Mouse (Mus musculus): ENCODE data around the gene Gpc6. TPM values are rescaled to one million over a fixed set of nuclear protein-coding genes. Genes with fewer than 3 reads are reported as not detected.

Gpc6 gene
- polyA plus RNA-seq, 1 experiment from 2014 or later, result 14.5 TPM

DNA sequence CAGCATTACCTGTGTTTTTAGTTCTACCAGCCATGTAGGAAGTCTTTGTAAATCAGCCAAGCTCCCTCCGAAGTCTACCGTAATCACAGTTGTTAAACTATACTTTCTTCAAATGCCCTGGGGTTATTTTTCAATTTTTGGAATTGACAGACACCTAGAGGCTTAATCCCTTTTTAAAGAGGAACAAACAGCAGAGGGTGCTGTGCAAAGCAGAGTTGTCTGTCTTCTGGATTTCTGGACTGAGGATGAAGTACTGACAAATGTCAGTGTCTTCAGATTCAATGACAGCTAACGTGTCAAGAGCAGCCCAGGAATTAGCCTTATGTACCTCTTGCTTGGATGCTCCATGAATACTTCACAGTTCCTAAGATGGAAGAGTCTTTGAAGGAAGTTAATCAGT is 62.2 kb downstream of the Gpc6 start:
- no peaks in the 10 kb centered on the region for H3K27me3 ChIP-seq (ENCODE audit: control insufficient read depth, insufficient read depth, low read length)
- no peaks in the 10 kb centered on the region for H3K36me3 ChIP-seq (ENCODE audit: control insufficient read depth, insufficient read depth, low read length)
- H3K4me3 ChIP-seq (ENCODE audit: control insufficient read depth in 1 of 2, insufficient read depth in 1 of 2, low read depth in 1 of 2, low read length in 2 of 2), result no peak overlapping the region
- H3K9ac ChIP-seq (ENCODE audit: low read length), result no peak overlapping the region
- H3K4me1 ChIP-seq (ENCODE audit: control insufficient read depth in 2 of 2, insufficient read depth in 2 of 2, low read length in 2 of 2), result no peaks in the 10 kb centered on the region
- no peaks in the 10 kb centered on the region for H3K9me3 ChIP-seq (ENCODE audit: control insufficient read depth, low read length)
- H3K27ac ChIP-seq (replicated peaks in 1 of 2; ENCODE audit: control insufficient read depth in 1 of 2, insufficient read depth in 1 of 2, low read depth in 2 of 2, low read length in 2 of 2), result no peak overlapping the region
- H3K4me2 ChIP-seq (ENCODE audit: low read length), result no peak overlapping the region
- no peak for ATAC-seq (ENCODE audit: insufficient number of reproducible peaks, insufficient read depth, low FRiP score, low read depth)
- WGBS, result 78% methylated on average over 3 of the region's 3 CpGs

- no peak for ATAC-seq (ENCODE audit: insufficient number of reproducible peaks, insufficient read depth, low FRiP score, low read depth)
Measured at GRCm38 (mm10) chr14:117000376-117000775, 75.3 kb downstream of the Gpc6 start.

DNA sequence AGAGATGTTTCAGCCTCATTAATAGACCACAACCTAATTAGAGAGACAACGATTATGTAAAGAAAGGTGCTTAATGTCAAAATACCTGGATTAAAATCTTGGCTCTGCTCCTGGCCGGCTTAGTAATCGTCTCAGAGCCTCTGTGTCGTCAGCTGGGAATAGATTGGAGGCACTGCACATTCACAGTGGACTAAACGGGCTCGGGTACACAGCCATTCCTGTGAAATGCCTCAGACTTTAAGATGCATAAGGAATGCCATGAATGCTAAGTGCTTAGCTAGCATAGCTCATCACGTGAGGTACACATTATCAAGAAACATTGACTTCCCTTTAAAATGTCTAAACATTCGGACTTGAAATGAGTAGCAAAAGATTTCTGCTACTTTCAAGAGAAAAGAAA is 77.2 kb downstream of the Gpc6 start:
- H3K4me1 ChIP-seq (ENCODE audit: control insufficient read depth in 2 of 2, insufficient read depth in 2 of 2, low read length in 2 of 2), result no peaks in the 10 kb centered on the region
- 33% methylated on average over 8 of the region's 8 CpGs for WGBS
- no peaks in the 10 kb centered on the region for H3K9me3 ChIP-seq (ENCODE audit: control insufficient read depth, low read length)
- no peak overlapping the region for H3K4me3 ChIP-seq (ENCODE audit: control insufficient read depth in 1 of 2, insufficient read depth in 1 of 2, low read depth in 1 of 2, low read length in 2 of 2)
- no peak for ATAC-seq (ENCODE audit: insufficient number of reproducible peaks, insufficient read depth, low FRiP score, low read depth)
- H3K27ac ChIP-seq (replicated peaks in 1 of 2; ENCODE audit: control insufficient read depth in 1 of 2, insufficient read depth in 1 of 2, low read depth in 2 of 2, low read length in 2 of 2), result no peak overlapping the region
- no peaks in the 10 kb centered on the region for H3K36me3 ChIP-seq (ENCODE audit: control insufficient read depth, insufficient read depth, low read length)
- H3K4me2 ChIP-seq (ENCODE audit: low read length), result no peak overlapping the region
- H3K9ac ChIP-seq (ENCODE audit: low read length), result no peak overlapping the region
- H3K27me3 ChIP-seq (ENCODE audit: control insufficient read depth, insufficient read depth, low read length), result no peaks in the 10 kb centered on the region

More at GRCm38 (mm10) chr14:117000376-117000775, 75.3 kb downstream of the Gpc6 start:
- no peak overlapping the region for H3K27ac ChIP-seq (replicated peaks in 1 of 2; ENCODE audit: control insufficient read depth in 1 of 2, insufficient read depth in 1 of 2, low read depth in 2 of 2, low read length in 2 of 2)
- H3K4me1 ChIP-seq (ENCODE audit: control insufficient read depth in 2 of 2, insufficient read depth in 2 of 2, low read length in 2 of 2), result no peaks in the 10 kb centered on the region
- no peak overlapping the region for H3K9ac ChIP-seq (ENCODE audit: low read length)
- 71% methylated on average over 1 of the region's 1 CpGs for WGBS
- H3K36me3 ChIP-seq (ENCODE audit: control insufficient read depth, insufficient read depth, low read length), result no peaks in the 10 kb centered on the region
- no peaks in the 10 kb centered on the region for H3K27me3 ChIP-seq (ENCODE audit: control insufficient read depth, insufficient read depth, low read length)
- H3K4me2 ChIP-seq (ENCODE audit: low read length), result no peak overlapping the region
- H3K9me3 ChIP-seq (ENCODE audit: control insufficient read depth, low read length), result no peaks in the 10 kb centered on the region
- no peak overlapping the region for H3K4me3 ChIP-seq (ENCODE audit: control insufficient read depth in 1 of 2, insufficient read depth in 1 of 2, low read depth in 1 of 2, low read length in 2 of 2)

GRCm38 (mm10) chr14:117008781-117009180 is 83.7 kb downstream of the Gpc6 start:
- Histone ChIP-seq H3K4me3 (ENCODE audit: control insufficient read depth in 1 of 2, insufficient read depth in 1 of 2, low read depth in 1 of 2, low read length in 2 of 2) (no peak overlapping the region), H3K36me3 (ENCODE audit: control insufficient read depth, insufficient read depth, low read length) (no peaks in the 10 kb centered on the region), H3K4me2 (ENCODE audit: low read length) (no peak overlapping the region), H3K9me3 (ENCODE audit: control insufficient read depth, low read length) (no peaks in the 10 kb centered on the region), H3K9ac (ENCODE audit: low read length) (no peak overlapping the region), H3K27me3 (ENCODE audit: control insufficient read depth, insufficient read depth, low read length) (no peaks in the 10 kb centered on the region), H3K27ac (replicated peaks in 1 of 2; ENCODE audit: control insufficient read depth in 1 of 2, insufficient read depth in 1 of 2, low read depth in 2 of 2, low read length in 2 of 2) (no peak overlapping the region), H3K4me1 (ENCODE audit: control insufficient read depth in 2 of 2, insufficient read depth in 2 of 2, low read length in 2 of 2) (no peaks in the 10 kb centered on the region; a peak in 1 of 4 replicates)
- WGBS, result 87% methylated on average over 3 of the region's 3 CpGs
- ATAC-seq (ENCODE audit: insufficient number of reproducible peaks, insufficient read depth, low FRiP score, low read depth), result no peak

- WGBS, result 90% methylated on average over 1 of the region's 1 CpGs
- no peak overlapping the region for H3K9ac ChIP-seq (ENCODE audit: low read length)
- H3K27ac ChIP-seq (replicated peaks in 1 of 2; ENCODE audit: control insufficient read depth in 1 of 2, insufficient read depth in 1 of 2, low read depth in 2 of 2, low read length in 2 of 2), result no peak overlapping the region
- no peak overlapping the region for H3K4me3 ChIP-seq (ENCODE audit: control insufficient read depth in 1 of 2, insufficient read depth in 1 of 2, low read depth in 1 of 2, low read length in 2 of 2)
- no peaks in the 10 kb centered on the region for H3K27me3 ChIP-seq (ENCODE audit: control insufficient read depth, insufficient read depth, low read length)
- H3K4me2 ChIP-seq (ENCODE audit: low read length), result no peak overlapping the region
- no peaks in the 10 kb centered on the region for H3K36me3 ChIP-seq (ENCODE audit: control insufficient read depth, insufficient read depth, low read length)
- no peaks in the 10 kb centered on the region for H3K9me3 ChIP-seq (ENCODE audit: control insufficient read depth, low read length)
- no peaks in the 10 kb centered on the region; a peak in 1 of 4 replicates for H3K4me1 ChIP-seq (ENCODE audit: control insufficient read depth in 2 of 2, insufficient read depth in 2 of 2, low read length in 2 of 2)
- ATAC-seq (ENCODE audit: insufficient number of reproducible peaks, insufficient read depth, low FRiP score, low read depth), result no peak
Measured at GRCm38 (mm10) chr14:117012969-117013368, 87.9 kb downstream of the Gpc6 start.

DNA sequence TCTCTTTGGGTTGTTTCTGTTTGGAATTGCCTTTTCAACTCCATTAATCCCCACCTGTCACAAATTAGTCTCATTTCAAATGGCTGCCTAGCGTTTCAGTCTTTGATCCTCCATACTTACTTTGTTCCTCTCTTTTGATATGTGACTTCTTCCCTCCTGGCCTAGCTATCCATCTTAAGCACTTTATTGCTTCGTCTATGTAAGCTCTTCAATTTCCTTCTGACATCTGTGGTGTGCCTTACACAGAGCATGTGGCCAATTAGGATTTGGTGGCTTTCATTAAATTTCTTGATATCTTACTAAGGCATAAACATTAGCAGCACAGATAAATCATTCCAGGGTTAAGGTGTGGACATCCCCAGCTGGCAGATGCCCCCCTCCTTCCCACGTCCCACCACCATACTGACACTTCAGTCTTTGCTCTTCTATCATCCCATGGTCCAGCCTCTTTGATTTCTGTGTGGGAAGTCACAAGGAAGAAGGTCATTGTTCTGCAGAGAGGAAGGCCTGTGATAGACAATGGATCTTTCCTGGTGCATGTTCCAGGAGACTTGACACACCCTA is 88.5 kb downstream of the Gpc6 start:
- WGBS, result 75% methylated on average over 3 of the region's 3 CpGs

GRCm38 (mm10) chr14:117015333-117015922 is 90.3 kb downstream of the Gpc6 start:
- H3K27ac ChIP-seq (replicated peaks in 1 of 2; ENCODE audit: control insufficient read depth in 1 of 2, insufficient read depth in 1 of 2, low read depth in 2 of 2, low read length in 2 of 2), result no peak overlapping the region
- no peak overlapping the region for H3K4me2 ChIP-seq (ENCODE audit: low read length)
- WGBS, result 76% methylated on average over 4 of the region's 4 CpGs
- ATAC-seq (ENCODE audit: insufficient number of reproducible peaks, insufficient read depth, low FRiP score, low read depth), result no peak
- H3K4me1 ChIP-seq (ENCODE audit: control insufficient read depth in 2 of 2, insufficient read depth in 2 of 2, low read length in 2 of 2), result no peaks in the 10 kb centered on the region
- H3K4me3 ChIP-seq (ENCODE audit: control insufficient read depth in 1 of 2, insufficient read depth in 1 of 2, low read depth in 1 of 2, low read length in 2 of 2), result no peak overlapping the region
- H3K36me3 ChIP-seq (ENCODE audit: control insufficient read depth, insufficient read depth, low read length), result no peaks in the 10 kb centered on the region
- no peak overlapping the region for H3K9ac ChIP-seq (ENCODE audit: low read length)
- H3K27me3 ChIP-seq (ENCODE audit: control insufficient read depth, insufficient read depth, low read length), result no peaks in the 10 kb centered on the region
- H3K9me3 ChIP-seq (ENCODE audit: control insufficient read depth, low read length), result no peaks in the 10 kb centered on the region

More for the DNA sequence above, 88.5 kb downstream of the Gpc6 start:
- Histone ChIP-seq H3K9ac (ENCODE audit: low read length) (no peak overlapping the region), H3K27me3 (ENCODE audit: control insufficient read depth, insufficient read depth, low read length) (no peaks in the 10 kb centered on the region), H3K27ac (replicated peaks in 1 of 2; ENCODE audit: control insufficient read depth in 1 of 2, insufficient read depth in 1 of 2, low read depth in 2 of 2, low read length in 2 of 2) (no peak overlapping the region), H3K36me3 (ENCODE audit: control insufficient read depth, insufficient read depth, low read length) (no peaks in the 10 kb centered on the region), H3K4me2 (ENCODE audit: low read length) (no peak overlapping the region), H3K9me3 (ENCODE audit: control insufficient read depth, low read length) (no peaks in the 10 kb centered on the region), H3K4me3 (ENCODE audit: control insufficient read depth in 1 of 2, insufficient read depth in 1 of 2, low read depth in 1 of 2, low read length in 2 of 2) (no peak overlapping the region), H3K4me1 (ENCODE audit: control insufficient read depth in 2 of 2, insufficient read depth in 2 of 2, low read length in 2 of 2) (no peaks in the 10 kb centered on the region; a peak in 1 of 4 replicates)
- no peak for ATAC-seq (ENCODE audit: insufficient number of reproducible peaks, insufficient read depth, low FRiP score, low read depth)

Data from heart, embryonic 14.5 days (tissue).